Mouse (Mus musculus) heart, embryonic 12.5 days (tissue): ENCODE measurements around the gene Nbr1. TPM values are rescaled to one million over a fixed set of nuclear protein-coding genes. Genes with fewer than 3 reads are reported as not detected.
A peak's percentile ranks its signal among the peaks of the same experiment; 100 is the strongest.

Experiments
- ATAC-seq: fragments of 200-750 bp; cut with Nextera tagmentation; 2 replicates; pipeline ENCODE4 v1.8.0; 2017; ENCODE audit warnings: moderate TSS enrichment, moderate library complexity; ENCODE audit not compliant: insufficient number of reproducible peaks, low FRiP score
- H3K27ac ChIP-seq: fragments of 300-500 bp; sonication (generic); 2 replicates; pipeline ENCODE4 v1.5.1; 2016; ENCODE audit warnings: mild to moderate bottlenecking, moderate library complexity; ENCODE audit not compliant: poor library complexity, severe bottlenecking
- H3K27me3 ChIP-seq: fragments of 300-500 bp; sonication (generic); replicated peaks from 2 replicates; pipeline ENCODE4 v1.6.1; 2016; ENCODE audit warnings: mild to moderate bottlenecking, moderate library complexity
- H3K36me3 ChIP-seq: fragments of 300-500 bp; sonication (generic); 2 replicates; pipeline ENCODE4 v1.6.1; 2016; ENCODE audit warnings: mild to moderate bottlenecking, moderate library complexity
- H3K4me1 ChIP-seq: fragments of 300-500 bp; sonication (generic); replicated peaks from 2 replicates; pipeline ENCODE4 v1.6.1; 2016; ENCODE audit warnings: mild to moderate bottlenecking
- H3K4me2 ChIP-seq: fragments of 300-500 bp; sonication (generic); 2 replicates; pipeline ENCODE4 v1.6.1; 2016; ENCODE audit warnings: mild to moderate bottlenecking, moderate library complexity
- H3K4me3 ChIP-seq: fragments of 300-500 bp; sonication (generic); 2 replicates; pipeline ENCODE4 v1.5.1; 2016; ENCODE audit warnings: mild to moderate bottlenecking
- H3K9ac ChIP-seq: fragments of 300-500 bp; sonication (generic); 2 replicates; pipeline ENCODE4 v1.6.1; 2016; ENCODE audit warnings: mild to moderate bottlenecking, moderate library complexity
- H3K9me3 ChIP-seq: fragments of 300-500 bp; sonication (generic); replicated peaks from 2 replicates; pipeline ENCODE4 v1.6.1; 2016; ENCODE audit warnings: mild to moderate bottlenecking, moderate library complexity
- WGBS: fragments of 180-500 bp; shearing (Covaris S2); methylation state at CpG from one replicate; pipeline ENCODE4 v1.1.7; 2016; 5-methylcytosine and 5-hydroxymethylcytosine counted together
- polyA plus RNA-seq: library from polyadenylated mRNA; unstranded; fragments of >200 nt; fragmentation: Nextera tagmentation; extraction: Ambion mirVana; gene quantifications from 2 replicates; pipeline ENCODE4 v1.2.1, GENCODE M21; 2016

Gene Nbr1
- polyA plus RNA-seq, 1 experiment from 2014 or later: 77.7 TPM

- H3K36me3 ChIP-seq: peaks cover 27% of the 10 kb centered on the region
- H3K9ac ChIP-seq: no peak overlapping the region
- no peak overlapping the region for H3K4me3 ChIP-seq
- no peak for ATAC-seq
- H3K27me3 ChIP-seq: no peaks in the 10 kb centered on the region
- H3K9me3 ChIP-seq: no peaks in the 10 kb centered on the region
- H3K27ac ChIP-seq: no peak overlapping the region
- H3K4me1 ChIP-seq: peaks cover 10% of the 10 kb centered on the region
- no peak overlapping the region for H3K4me2 ChIP-seq
These were observed 3.4 kb upstream of the Nbr1 start for GRCm38 (mm10) chr11:101548526-101548925.

- H3K27ac ChIP-seq: peak overlapping the region; percentile 94
- no peaks in the 10 kb centered on the region for H3K9me3 ChIP-seq
- ATAC-seq: peak; percentile 97
- H3K36me3 ChIP-seq: peaks cover 32% of the 10 kb centered on the region
- peak overlapping the region; percentile 91 for H3K9ac ChIP-seq
- H3K4me3 ChIP-seq: peak overlapping the region; percentile 94
- H3K4me1 ChIP-seq: peaks cover 18% of the 10 kb centered on the region
- WGBS: under 1% methylated on average over 37 of the region's 37 CpGs
- no peaks in the 10 kb centered on the region for H3K27me3 ChIP-seq
- peak overlapping the region; percentile 71 for H3K4me2 ChIP-seq
These were observed 739 bp downstream of the Nbr1 start for GRCm38 (mm10) chr11:101552476-101553300.

GRCm38 (mm10) chr11:101553354-101553930 is 1.5 kb downstream of the Nbr1 start:
- H3K4me3 ChIP-seq: peak overlapping the region; percentile 94
- WGBS: 16% methylated on average over 8 of the region's 8 CpGs
- H3K9me3 ChIP-seq: no peaks in the 10 kb centered on the region
- peaks cover 29% of the 10 kb centered on the region for H3K36me3 ChIP-seq
- ATAC-seq: no peak
- H3K4me2 ChIP-seq: peak overlapping the region; percentile 71
- H3K9ac ChIP-seq: peak overlapping the region; percentile 91
- no peaks in the 10 kb centered on the region for H3K27me3 ChIP-seq
- H3K4me1 ChIP-seq: peaks cover 18% of the 10 kb centered on the region
- peak overlapping the region; percentile 94 for H3K27ac ChIP-seq

GRCm38 (mm10) chr11:101556541-101556940 is 4.6 kb downstream of the Nbr1 start:
- H3K4me2 ChIP-seq: no peak overlapping the region
- 92% methylated on average over 7 of the region's 7 CpGs for WGBS
- H3K27me3 ChIP-seq: no peaks in the 10 kb centered on the region
- H3K9ac ChIP-seq: no peak overlapping the region
- ATAC-seq: no peak
- no peaks in the 10 kb centered on the region for H3K9me3 ChIP-seq
- H3K27ac ChIP-seq: no peak overlapping the region
- peaks cover 14% of the 10 kb centered on the region for H3K4me1 ChIP-seq
- peaks cover 50% of the 10 kb centered on the region for H3K36me3 ChIP-seq
- H3K4me3 ChIP-seq: no peak overlapping the region

- no peak overlapping the region for H3K4me2 ChIP-seq
- H3K9ac ChIP-seq: no peak overlapping the region
- peaks cover 14% of the 10 kb centered on the region for H3K4me1 ChIP-seq
- H3K27me3 ChIP-seq: no peaks in the 10 kb centered on the region
- no peak overlapping the region for H3K4me3 ChIP-seq
- 85% methylated on average over 2 of the region's 2 CpGs for WGBS
- H3K36me3 ChIP-seq: peaks cover 50% of the 10 kb centered on the region
- no peak overlapping the region for H3K27ac ChIP-seq
- no peaks in the 10 kb centered on the region for H3K9me3 ChIP-seq
- no peak for ATAC-seq
These were observed 5.0 kb downstream of the Nbr1 start for GRCm38 (mm10) chr11:101556954-101557353.

- Histone ChIP-seq H3K9ac (no peak overlapping the region), H3K27me3 (no peaks in the 10 kb centered on the region), H3K9me3 (no peaks in the 10 kb centered on the region), H3K4me1 (peaks cover 5% of the 10 kb centered on the region), H3K27ac (no peak overlapping the region), H3K36me3 (peaks cover 76% of the 10 kb centered on the region), H3K4me2 (no peak overlapping the region), H3K4me3 (no peak overlapping the region)
- no peak for ATAC-seq
- 44% methylated on average over 5 of the region's 5 CpGs for WGBS
These were observed 10.4 kb downstream of the Nbr1 start for GRCm38 (mm10) chr11:101562391-101562790.

GRCm38 (mm10) chr11:101568421-101568820 is 16.5 kb downstream of the Nbr1 start:
- ATAC-seq: no peak
- Histone ChIP-seq H3K9me3 (no peaks in the 10 kb centered on the region), H3K27me3 (no peaks in the 10 kb centered on the region), H3K36me3 (peaks cover 93% of the 10 kb centered on the region), H3K27ac (no peak overlapping the region), H3K9ac (no peak overlapping the region), H3K4me2 (no peak overlapping the region), H3K4me1 (no peaks in the 10 kb centered on the region), H3K4me3 (no peak overlapping the region)
- WGBS: 83% methylated on average over 3 of the region's 3 CpGs

GRCm38 (mm10) chr11:101576116-101576515 is 24.2 kb downstream of the Nbr1 start:
- ATAC-seq: no peak
- Histone ChIP-seq H3K4me1 (no peaks in the 10 kb centered on the region), H3K27ac (no peak overlapping the region), H3K27me3 (no peaks in the 10 kb centered on the region), H3K9me3 (no peaks in the 10 kb centered on the region), H3K4me3 (no peak overlapping the region), H3K4me2 (no peak overlapping the region), H3K36me3 (peaks cover 93% of the 10 kb centered on the region), H3K9ac (no peak overlapping the region)
- 75% methylated on average over 6 of the region's 6 CpGs for WGBS

- no peaks in the 10 kb centered on the region for H3K9me3 ChIP-seq
- H3K4me3 ChIP-seq: no peak overlapping the region
- H3K9ac ChIP-seq: no peak overlapping the region
- no peaks in the 10 kb centered on the region for H3K27me3 ChIP-seq
- no peak overlapping the region for H3K27ac ChIP-seq
- H3K4me1 ChIP-seq: peaks cover 4% of the 10 kb centered on the region
- peaks cover 49% of the 10 kb centered on the region for H3K36me3 ChIP-seq
- ATAC-seq: no peak
- H3K4me2 ChIP-seq: no peak overlapping the region
- 58% methylated on average over 6 of the region's 6 CpGs for WGBS
These were observed 29.3 kb downstream of the Nbr1 start for GRCm38 (mm10) chr11:101581081-101581764.

GRCm38 (mm10) chr11:101582054-101583035 is 30.4 kb downstream of the Nbr1 start, which contains the start of gene Tmem106a:
Tmem106a (plus strand) TSS chr11:101582242.
- Histone ChIP-seq H3K9ac (peak within 1 kb of the TSS; percentile 66), H3K4me2 (peak within 1 kb of the TSS; percentile 67), H3K27ac (no peak within 1 kb of the TSS), H3K27me3 (no peaks in the 10 kb centered on the region), H3K4me1 (peaks cover 4% of the 10 kb centered on the region), H3K9me3 (no peaks in the 10 kb centered on the region), H3K36me3 (peaks cover 48% of the 10 kb centered on the region), H3K4me3 (peak within 1 kb of the TSS; percentile 51)
- ATAC-seq: peak; percentile 75; the same call in 1 of the 2 replicates
- WGBS: 19% methylated on average over 30 of the region's 31 CpGs
